Mouse (Mus musculus): ENCODE measurements around the gene Amigo3.

DNA sequence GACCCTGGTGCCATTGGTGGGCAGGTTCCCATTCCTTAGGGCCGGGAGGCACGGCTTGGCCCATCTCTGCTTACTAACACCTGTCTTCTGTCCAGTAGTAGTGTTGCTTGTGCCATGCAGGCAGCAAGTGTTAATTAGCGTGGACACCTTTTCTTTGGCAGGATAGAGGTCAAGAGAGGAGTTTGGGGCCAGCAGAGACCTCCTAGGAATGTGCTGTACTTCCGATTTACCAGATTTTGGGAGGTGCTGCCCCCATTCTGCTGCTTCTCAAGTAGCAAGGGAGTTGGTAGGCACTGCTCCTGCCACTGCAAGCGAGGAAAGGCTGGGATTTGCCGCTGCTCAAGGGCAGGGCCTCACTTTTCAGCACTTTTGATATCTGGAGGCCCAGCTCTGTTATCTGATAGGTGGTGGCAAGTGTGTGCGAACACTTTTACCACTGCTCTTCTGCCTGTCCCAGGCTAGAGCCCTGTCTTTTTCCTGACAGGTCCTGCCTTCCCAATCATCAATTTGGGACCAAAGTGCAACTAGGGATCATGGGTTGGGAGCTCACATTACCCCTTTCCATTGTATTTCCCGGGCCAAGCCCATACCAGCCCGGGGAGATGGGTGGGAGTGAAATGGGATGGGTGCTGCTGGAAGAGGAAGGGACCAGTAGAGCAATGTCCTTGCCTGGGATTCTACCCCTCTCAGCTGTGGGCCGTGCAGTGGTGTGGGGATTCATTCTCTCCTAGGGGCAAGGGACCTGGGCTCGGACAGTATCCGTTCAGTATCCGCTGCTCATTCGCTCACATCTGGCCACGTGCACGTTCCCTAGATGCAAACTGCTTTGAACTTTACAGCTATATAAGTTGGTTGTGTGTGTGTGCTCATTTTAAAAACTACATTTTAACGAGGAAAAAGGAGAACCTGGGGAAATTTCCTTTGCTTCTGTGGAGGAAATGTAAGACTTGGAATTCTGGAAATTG lies 5.1 kb upstream of the Amigo3 start:
- TF ChIP-seq CTCF (IDR thresholded peaks at IDR 0.05; ENCODE audit: low read depth, low read length): no peak
- no peak for TF ChIP-seq EP300 (IDR thresholded peaks at IDR 0.05; ENCODE audit: insufficient read depth, low read depth, low read length)
